Mouse (Mus musculus): ENCODE data around the gene Txndc5. TPM values are rescaled to one million over a fixed set of nuclear protein-coding genes. Genes with fewer than 3 reads are reported as not detected.
A peak's percentile ranks its signal among the peaks of the same experiment; 100 is the strongest.

Txndc5 gene
- polyA plus RNA-seq (2016; fragmentation: Nextera tagmentation; extraction: Ambion mirVana), result 188 TPM in 2 replicates

GRCm38 (mm10) chr13:38528687-38529294 is at the start of gene Txndc5:
Gene Txndc5 (minus strand): TSS chr13:38528824.
- DNase-seq (ENCODE audit: low spot score), result no peak
- H3K9me3 ChIP-seq (replicated peaks), result no peaks in the 10 kb centered on the region
- H3K27me3 ChIP-seq (ENCODE audit: low read depth, poor library complexity, severe bottlenecking), result peaks cover 7% of the 10 kb centered on the region; the same call in 1 of the 2 replicates
- 60% methylated on average over 9 of the region's 9 CpGs for WGBS
- H3K4me3 ChIP-seq, result peak within 1 kb of the TSS; percentile 80
- H3K27ac ChIP-seq, result peak within 1 kb of the TSS; percentile 93
- peaks cover 29% of the 10 kb centered on the region for H3K4me1 ChIP-seq
- H3K36me3 ChIP-seq, result peaks cover 17% of the 10 kb centered on the region

- no peak overlapping the region for H3K27ac ChIP-seq
- DNase-seq (ENCODE audit: low spot score), result peak; percentile 17
- H3K4me1 ChIP-seq, result no peaks in the 10 kb centered on the region
- no peaks in the 10 kb centered on the region for H3K36me3 ChIP-seq
- WGBS, result 87% methylated on average over 3 of the region's 3 CpGs
- H3K4me3 ChIP-seq, result no peak overlapping the region
- H3K27me3 ChIP-seq (ENCODE audit: low read depth, poor library complexity, severe bottlenecking), result no peaks in the 10 kb centered on the region
- no peaks in the 10 kb centered on the region for H3K9me3 ChIP-seq (replicated peaks)
Observed at GRCm38 (mm10) chr13:38574668-38575067, 46.0 kb upstream of the Txndc5 start.

- Histone ChIP-seq H3K4me1 (no peaks in the 10 kb centered on the region), H3K9me3 (replicated peaks) (no peaks in the 10 kb centered on the region), H3K36me3 (no peaks in the 10 kb centered on the region), H3K4me3 (no peak overlapping the region), H3K27ac (no peak overlapping the region), H3K27me3 (ENCODE audit: low read depth, poor library complexity, severe bottlenecking) (no peaks in the 10 kb centered on the region)
- WGBS, result 90% methylated on average over 1 of the region's 1 CpGs
- no peak for DNase-seq (ENCODE audit: low spot score)
Observed at GRCm38 (mm10) chr13:38573281-38573680, 44.7 kb upstream of the Txndc5 start.

GRCm38 (mm10) chr13:38565245-38565644 is 36.6 kb upstream of the Txndc5 start:
- no peaks in the 10 kb centered on the region for H3K36me3 ChIP-seq
- H3K27me3 ChIP-seq (ENCODE audit: low read depth, poor library complexity, severe bottlenecking), result no peaks in the 10 kb centered on the region
- no peaks in the 10 kb centered on the region for H3K4me1 ChIP-seq
- WGBS, result 87% methylated on average over 4 of the region's 4 CpGs
- H3K27ac ChIP-seq, result no peak overlapping the region
- H3K9me3 ChIP-seq (replicated peaks), result no peaks in the 10 kb centered on the region
- peak; percentile 1 for DNase-seq (ENCODE audit: low spot score)
- no peak overlapping the region for H3K4me3 ChIP-seq

GRCm38 (mm10) chr13:38554611-38555010 is 26.0 kb upstream of the Txndc5 start:
- 83% methylated on average over 11 of the region's 11 CpGs for WGBS
- DNase-seq (ENCODE audit: low spot score), result peak; percentile 19
- no peak overlapping the region for H3K27ac ChIP-seq
- H3K36me3 ChIP-seq, result no peaks in the 10 kb centered on the region
- H3K9me3 ChIP-seq (replicated peaks), result no peaks in the 10 kb centered on the region
- no peaks in the 10 kb centered on the region for H3K27me3 ChIP-seq (ENCODE audit: low read depth, poor library complexity, severe bottlenecking)
- H3K4me1 ChIP-seq, result no peaks in the 10 kb centered on the region
- no peak overlapping the region for H3K4me3 ChIP-seq

- Histone ChIP-seq H3K4me3 (no peak overlapping the region), H3K27ac (no peak overlapping the region), H3K9me3 (replicated peaks) (no peaks in the 10 kb centered on the region), H3K36me3 (no peaks in the 10 kb centered on the region), H3K27me3 (ENCODE audit: low read depth, poor library complexity, severe bottlenecking) (no peaks in the 10 kb centered on the region), H3K4me1 (no peaks in the 10 kb centered on the region)
- 78% methylated on average over 3 of the region's 3 CpGs for WGBS
- peak; percentile 23 for DNase-seq (ENCODE audit: low spot score)
Observed at GRCm38 (mm10) chr13:38554210-38554609, 25.6 kb upstream of the Txndc5 start.

- H3K4me1 ChIP-seq, result no peaks in the 10 kb centered on the region
- WGBS, result 86% methylated on average over 5 of the region's 5 CpGs
- H3K27ac ChIP-seq, result no peak overlapping the region
- no peak overlapping the region for H3K4me3 ChIP-seq
- DNase-seq (ENCODE audit: low spot score), result peak; percentile 7
- H3K9me3 ChIP-seq (replicated peaks), result no peaks in the 10 kb centered on the region
- H3K27me3 ChIP-seq (ENCODE audit: low read depth, poor library complexity, severe bottlenecking), result no peaks in the 10 kb centered on the region
- H3K36me3 ChIP-seq, result no peaks in the 10 kb centered on the region
Observed at GRCm38 (mm10) chr13:38548681-38549080, 20.1 kb upstream of the Txndc5 start.

- Histone ChIP-seq H3K9me3 (replicated peaks) (no peaks in the 10 kb centered on the region), H3K36me3 (no peaks in the 10 kb centered on the region), H3K27ac (no peak overlapping the region), H3K4me3 (no peak overlapping the region), H3K4me1 (no peaks in the 10 kb centered on the region), H3K27me3 (ENCODE audit: low read depth, poor library complexity, severe bottlenecking) (no peaks in the 10 kb centered on the region)
- DNase-seq (ENCODE audit: low spot score), result peak; percentile 3
- 91% methylated on average over 5 of the region's 5 CpGs for WGBS
Observed at GRCm38 (mm10) chr13:38547717-38548116, 19.1 kb upstream of the Txndc5 start.

- Histone ChIP-seq H3K4me3 (no peak overlapping the region), H3K27me3 (ENCODE audit: low read depth, poor library complexity, severe bottlenecking) (no peaks in the 10 kb centered on the region), H3K4me1 (no peaks in the 10 kb centered on the region), H3K27ac (no peak overlapping the region), H3K9me3 (replicated peaks) (no peaks in the 10 kb centered on the region), H3K36me3 (no peaks in the 10 kb centered on the region)
- no peak for DNase-seq (ENCODE audit: low spot score)
- WGBS, result 90% methylated on average over 4 of the region's 4 CpGs
Observed at GRCm38 (mm10) chr13:38546754-38547153, 18.1 kb upstream of the Txndc5 start.

GRCm38 (mm10) chr13:38545460-38545859 is 16.8 kb upstream of the Txndc5 start:
- H3K27ac ChIP-seq, result no peak overlapping the region
- WGBS, result 69% methylated on average over 3 of the region's 3 CpGs
- no peak overlapping the region for H3K4me3 ChIP-seq
- H3K4me1 ChIP-seq, result no peaks in the 10 kb centered on the region
- no peak for DNase-seq (ENCODE audit: low spot score)
- no peaks in the 10 kb centered on the region for H3K9me3 ChIP-seq (replicated peaks)
- no peaks in the 10 kb centered on the region for H3K27me3 ChIP-seq (ENCODE audit: low read depth, poor library complexity, severe bottlenecking)
- H3K36me3 ChIP-seq, result no peaks in the 10 kb centered on the region

GRCm38 (mm10) chr13:38544769-38545445 is 16.3 kb upstream of the Txndc5 start:
- H3K4me3 ChIP-seq, result no peak overlapping the region
- no peaks in the 10 kb centered on the region for H3K9me3 ChIP-seq (replicated peaks)
- no peak overlapping the region for H3K27ac ChIP-seq
- WGBS, result 84% methylated on average over 8 of the region's 8 CpGs
- no peaks in the 10 kb centered on the region for H3K4me1 ChIP-seq
- H3K27me3 ChIP-seq (ENCODE audit: low read depth, poor library complexity, severe bottlenecking), result no peaks in the 10 kb centered on the region
- no peaks in the 10 kb centered on the region for H3K36me3 ChIP-seq
- DNase-seq (ENCODE audit: low spot score), result no peak

- WGBS, result 93% methylated on average over 8 of the region's 8 CpGs
Observed at GRCm38 (mm10) chr13:38543455-38544125, 15.0 kb upstream of the Txndc5 start.

GRCm38 (mm10) chr13:38539192-38539900 is 10.7 kb upstream of the Txndc5 start:
- 91% methylated on average over 7 of the region's 7 CpGs for WGBS

More at GRCm38 (mm10) chr13:38543455-38544125, 15.0 kb upstream of the Txndc5 start:
- no peak for DNase-seq (ENCODE audit: low spot score)
- Histone ChIP-seq H3K9me3 (replicated peaks) (no peaks in the 10 kb centered on the region), H3K4me3 (no peak overlapping the region), H3K36me3 (no peaks in the 10 kb centered on the region), H3K4me1 (no peaks in the 10 kb centered on the region), H3K27me3 (ENCODE audit: low read depth, poor library complexity, severe bottlenecking) (no peaks in the 10 kb centered on the region), H3K27ac (no peak overlapping the region)

More at GRCm38 (mm10) chr13:38539192-38539900, 10.7 kb upstream of the Txndc5 start:
- Histone ChIP-seq H3K27ac (no peak overlapping the region), H3K4me3 (no peak overlapping the region), H3K27me3 (ENCODE audit: low read depth, poor library complexity, severe bottlenecking) (no peaks in the 10 kb centered on the region), H3K4me1 (no peaks in the 10 kb centered on the region), H3K9me3 (replicated peaks) (no peaks in the 10 kb centered on the region), H3K36me3 (no peaks in the 10 kb centered on the region)
- no peak for DNase-seq (ENCODE audit: low spot score)
